9 mouse cellular contexts compared by ENCODE assay signal in genomic region chr12:109595753-109596152, GRCm38 (mm10). TPM values are rescaled to one million over a fixed set of nuclear protein-coding genes. Genes with fewer than 3 reads are reported as not detected.
DNase-seq lines count a peak whose midpoint lies in the region; ATAC-seq lines count a peak whose summit lies in the region.
"Had no signal": no experiment of that assay in that cellular context is flagged by ENCODE, and none has a peak within 500 bp of the region (broad histone marks: within the 10 kb centered on the region; RNA-seq: fewer than 3 reads in every experiment).

No protein-coding gene starts in this region.

- peaks cover 2% of the 10 kb centered on the region; the same call in 1 of the 2 replicates for H3K4me1 ChIP-seq in embryonic facial prominence, embryonic 11.5 days (ENCODE audit: control insufficient read depth, insufficient read depth, low read length)
- H3K4me1 ChIP-seq in heart, embryonic 15.5 days (replicated peaks): peaks cover 25% of the 10 kb centered on the region
- H3K4me1 ChIP-seq in liver, embryonic 15.5 days (replicated peaks): peaks cover 3% of the 10 kb centered on the region

- no peak overlapping the region for H3K4me3 ChIP-seq in embryonic facial prominence, embryonic 11.5 days (ENCODE audit: low read depth, low read length)
- H3K4me3 ChIP-seq in heart, embryonic 15.5 days: no peak overlapping the region
- H3K4me3 ChIP-seq in liver, embryonic 15.5 days (replicated peaks): no peak overlapping the region

- H3K4me2 ChIP-seq in embryonic facial prominence, embryonic 11.5 days (ENCODE audit: low read depth, low read length): no peak overlapping the region
- H3K4me2 ChIP-seq in heart, embryonic 15.5 days: peak overlapping the region; percentile 28; the same call in 1 of the 2 replicates
- H3K4me2 ChIP-seq in liver, embryonic 15.5 days: no peak overlapping the region

- peak; percentile 8 for DNase-seq in retina, adult 2 months (ENCODE audit: low read depth, low spot score)
- DNase-seq in retina, embryonic 14.5 days (ENCODE audit: low spot score): no peak
- DNase-seq in embryonic facial prominence, embryonic 11.5 days (ENCODE audit: low spot score): peak; percentile 33
- no peak for DNase-seq in yolk sac, embryonic 10.5 days (ENCODE audit: low spot score)
- no peak for DNase-seq in right cerebral cortex, adult 2 months (ENCODE audit: low spot score in 2 of 2)
- DNase-seq in c-Kit-positive CD71-positive TER-119-positive erythroid progenitor cells, embryonic 14.5 days (ENCODE audit: low spot score): no peak

- H3K27ac ChIP-seq in embryonic facial prominence, embryonic 11.5 days (replicated peaks; ENCODE audit: low read depth, low read length): peak overlapping the region; percentile 53
- H3K27ac ChIP-seq in heart, embryonic 15.5 days: peak overlapping the region; percentile 64
- H3K27ac ChIP-seq in liver, embryonic 15.5 days (replicated peaks): peak overlapping the region; percentile 14; the same call in 1 of the 2 replicates

- H3K36me3 ChIP-seq in embryonic facial prominence, embryonic 11.5 days (replicated peaks; ENCODE audit: control insufficient read depth, insufficient read depth, low read depth, low read length): no peaks in the 10 kb centered on the region; the same call in 1 of the 2 replicates
- H3K36me3 ChIP-seq in heart, embryonic 15.5 days: peaks cover 7% of the 10 kb centered on the region; the same call in 1 of the 2 replicates
- 0 out of 2 replicates have a peak, but pooled peaks cover 13% of the 10 kb centered on the region for H3K36me3 ChIP-seq in liver, embryonic 15.5 days (replicated peaks)

- no peaks in the 10 kb centered on the region for H3K9me3 ChIP-seq in embryonic facial prominence, embryonic 11.5 days (replicated peaks; ENCODE audit: control insufficient read depth, low read length)
- no peaks in the 10 kb centered on the region for H3K9me3 ChIP-seq in heart, embryonic 15.5 days (replicated peaks)
- no peaks in the 10 kb centered on the region for H3K9me3 ChIP-seq in liver, embryonic 15.5 days (replicated peaks)

- H3K9ac ChIP-seq in embryonic facial prominence, embryonic 11.5 days (replicated peaks; ENCODE audit: low read length): no peak overlapping the region
- no peak overlapping the region; the same call in 1 of the 2 replicates for H3K9ac ChIP-seq in heart, embryonic 15.5 days
- no peak overlapping the region for H3K9ac ChIP-seq in liver, embryonic 15.5 days

- ATAC-seq in embryonic facial prominence, embryonic 11.5 days (replicated peaks; ENCODE audit: insufficient number of reproducible peaks, low FRiP score, low TSS enrichment, low read depth): no peak
- no peak for ATAC-seq in heart, embryonic 15.5 days (replicated peaks; ENCODE audit: insufficient number of reproducible peaks, insufficient read depth, low FRiP score, low read depth)
- no peak for ATAC-seq in liver, embryonic 15.5 days (ENCODE audit: insufficient read depth)

- WGBS in embryonic facial prominence, embryonic 11.5 days: 60% methylated on average over 6 of the region's 6 CpGs
- 46% methylated on average over 6 of the region's 6 CpGs for WGBS in heart, embryonic 15.5 days
- WGBS in liver, embryonic 15.5 days (ENCODE audit: insufficient replicate concordance): 65% methylated on average over 6 of the region's 6 CpGs

- no peaks in the 10 kb centered on the region for H3K27me3 ChIP-seq in embryonic facial prominence, embryonic 11.5 days (ENCODE audit: control insufficient read depth, insufficient read depth, low read length)
- no peaks in the 10 kb centered on the region for H3K27me3 ChIP-seq in heart, embryonic 15.5 days
- no peaks in the 10 kb centered on the region for H3K27me3 ChIP-seq in liver, embryonic 15.5 days

RNA-seq across cellular contexts. Expression of gene Rtl1, which starts 4.4 kb away (rescaled TPM):
- 0.84 and 0.89 TPM in 2 replicates for polyA plus RNA-seq in embryonic facial prominence, embryonic 11.5 days (2014; fragmentation: Nextera tagmentation; extraction: Ambion mirVana)
- polyA plus RNA-seq in heart, embryonic 15.5 days (2015; fragmentation: Nextera tagmentation; extraction: Ambion mirVana): 0.47 and 0.71 TPM in 2 replicates
- polyA plus RNA-seq in liver, embryonic 15.5 days (2015; fragmentation: Nextera tagmentation; extraction: Ambion mirVana): 0.67 and 0.81 TPM in 2 replicates
- polyA plus RNA-seq: large intestine, adult 2 months had no signal

Comparison
In these comparisons a context has a peak if more than half of its experiments do, and no peak if none do; other contexts are left out.
1. DNase-seq: peak in retina, adult 2 months (single experiment) and embryonic facial prominence, embryonic 11.5 days (single experiment); none in retina, embryonic 14.5 days (single experiment), yolk sac, embryonic 10.5 days (single experiment), right cerebral cortex, adult 2 months (0 of 2) and c-Kit-positive CD71-positive TER-119-positive erythroid progenitor cells, embryonic 14.5 days (single experiment).
2. H3K27ac ChIP-seq: peak in every context shown above with its lines; median percentile 64 in heart, embryonic 15.5 days; 53 in embryonic facial prominence, embryonic 11.5 days; 14 in liver, embryonic 15.5 days.